14 mouse cellular contexts compared by ENCODE assay signal in the genomic region with DNA sequence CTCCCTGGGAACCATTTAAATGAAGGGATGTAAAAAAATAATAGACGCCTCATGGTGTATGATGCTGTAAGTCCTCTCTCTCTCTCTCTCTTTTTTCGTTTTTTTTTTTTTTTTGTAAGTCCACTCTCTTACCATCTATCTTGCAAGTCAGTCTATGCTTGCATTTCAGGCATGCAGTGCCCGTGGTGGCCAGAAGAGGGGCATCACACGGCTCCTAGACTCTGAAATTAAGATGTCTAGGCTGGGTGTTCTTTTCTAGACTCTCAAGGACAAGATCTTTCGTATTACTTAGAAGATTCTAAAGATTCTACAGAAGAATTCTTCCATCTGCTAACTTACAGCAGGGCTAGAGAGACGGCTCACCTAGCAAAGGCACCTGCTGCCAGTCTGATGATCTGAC. TPM values are rescaled to one million over a fixed set of nuclear protein-coding genes. Genes with fewer than 3 reads are reported as not detected.
"Had no signal": no experiment of that assay in that cellular context is flagged by ENCODE, and none has a peak within 500 bp of the region (broad histone marks: within the 10 kb centered on the region; RNA-seq: fewer than 3 reads in every experiment).

No protein-coding gene starts in this region.

- H3K9me3 ChIP-seq: limb, embryonic 10.5 days; neural tube, embryonic 15.5 days had no signal

- H3K4me2 ChIP-seq: liver, embryonic 11.5 days; neural tube, embryonic 15.5 days had no signal

- DNase-seq: kidney, adult 8-10 months; kidney, postnatal 25 days; layer of hippocampus, adult 9-11 months; lung, adult 18-20 months; midbrain, embryonic 14.5 days; right cerebral cortex, adult 18-20 months; right cerebral cortex, postnatal 25 days; thymus, adult 18-20 months; thymus, postnatal 14 days had no signal

- H3K36me3 ChIP-seq: limb, embryonic 10.5 days; midbrain, embryonic 10.5 days; neural tube, embryonic 15.5 days had no signal

- H3K4me3 ChIP-seq: limb, embryonic 10.5 days; midbrain, embryonic 10.5 days; myocyte; neural tube, embryonic 15.5 days had no signal

- H3K27me3 ChIP-seq: neural tube, embryonic 15.5 days had no signal

- H3K9ac ChIP-seq: neural tube, embryonic 15.5 days had no signal

- H3K27ac ChIP-seq: limb, embryonic 10.5 days; midbrain, embryonic 10.5 days; neural tube, embryonic 15.5 days had no signal

- H3K4me1 ChIP-seq: limb, embryonic 10.5 days; midbrain, embryonic 10.5 days; neural tube, embryonic 15.5 days had no signal

RNA-seq across cellular contexts. Expression of a gene that starts 46.2 kb away (rescaled TPM):
- polyA plus RNA-seq: limb, embryonic 10.5 days; liver, embryonic 11.5 days; midbrain, embryonic 10.5 days; myocyte had no signal
